Mouse (Mus musculus) forebrain, embryonic 14.5 days (tissue): ENCODE results near the gene Myo9b. TPM values are rescaled to one million over a fixed set of nuclear protein-coding genes. Genes with fewer than 3 reads are reported as not detected.
"Not testable (repeated sequence)": the region's sequence is repeated elsewhere in the genome, so short reads cannot be mapped to it uniquely, and the experiment has no call there.

ENCODE experiments used
- ATAC-seq: fragments of 200-750 bp; cut with Nextera tagmentation; 2 replicates; pipeline ENCODE4 v1.8.0; 2017; ENCODE audit warnings: mild to moderate bottlenecking, moderate library complexity
- DNase-seq: peaks from one replicate; pipeline ENCODE4 v3.0.0-alpha.2; 2015; ENCODE audit warnings: low spot score
- H3K27ac ChIP-seq: fragments of 300-500 bp; sonication (generic); 2 replicates; pipeline ENCODE4 v1.5.1; 2014; ENCODE audit warnings: low read depth, mild to moderate bottlenecking, control low read depth, low read length, moderate library complexity
- H3K27me3 ChIP-seq: fragments of 300-500 bp; sonication (generic); replicated peaks from 2 replicates; pipeline ENCODE4 v1.6.1; 2014; ENCODE audit warnings: low read length, control low read depth, mixed read lengths; ENCODE audit not compliant: control insufficient read depth, insufficient read depth
- H3K36me3 ChIP-seq: fragments of 300-500 bp; sonication (generic); 2 replicates; pipeline ENCODE4 v1.6.1; 2014; ENCODE audit warnings: low read length, control low read depth; ENCODE audit not compliant: control insufficient read depth, insufficient read depth
- H3K4me1 ChIP-seq: fragments of 300-500 bp; sonication (generic); 2 replicates; pipeline ENCODE4 v1.6.1; 2014; ENCODE audit warnings: antibody characterized with exemption, low read length, control low read depth; ENCODE audit not compliant: control insufficient read depth, insufficient read depth
- H3K4me2 ChIP-seq: fragments of 300-500 bp; sonication (generic); 2 replicates; pipeline ENCODE4 v1.6.1; 2014; ENCODE audit warnings: mild to moderate bottlenecking, control low read depth, low read length
- H3K4me3 ChIP-seq: fragments of 300-500 bp; sonication (generic); 2 replicates; pipeline ENCODE4 v1.5.1; 2014; ENCODE audit warnings: low read depth, low read length, control low read depth
- H3K9ac ChIP-seq: fragments of 300-500 bp; sonication (generic); 2 replicates; pipeline ENCODE4 v1.6.1; 2014; ENCODE audit warnings: mild to moderate bottlenecking, low read length, control low read depth, moderate library complexity
- H3K9me3 ChIP-seq: fragments of 300-500 bp; sonication (generic); replicated peaks from 2 replicates; pipeline ENCODE4 v1.6.1; 2016; ENCODE audit warnings: low read length, control low read depth, mixed read lengths; ENCODE audit not compliant: control insufficient read depth
- WGBS: fragments of 180-500 bp; shearing (Covaris S2); extraction: QIAGEN DNeasy Blood & Tissue Kit; methylation state at CpG from one replicate; pipeline ENCODE4 v1.1.7; 2014; 5-methylcytosine and 5-hydroxymethylcytosine counted together
- polyA plus RNA-seq: library from polyadenylated mRNA; unstranded; fragments of >200 nt; fragmentation: Nextera tagmentation; extraction: Ambion mirVana; gene quantifications from 2 replicates; pipeline ENCODE4 v1.2.1, GENCODE M21; 2014

Gene Myo9b
- polyA plus RNA-seq, 1 experiment from 2014 or later = 11.8 TPM

GRCm38 (mm10) chr8:71271630-71272029 is 884 bp upstream of the Myo9b start:
- no peaks in the 10 kb centered on the region for H3K27me3 ChIP-seq
- DNase-seq (no peak), ATAC-seq (peak; percentile 4)
- peak overlapping the region; percentile 55 for H3K4me2 ChIP-seq
- no peaks in the 10 kb centered on the region for H3K9me3 ChIP-seq
- WGBS = 23% methylated on average over 5 of the region's 5 CpGs
- peak overlapping the region; percentile 78 for H3K4me3 ChIP-seq
- H3K36me3 ChIP-seq = no peaks in the 10 kb centered on the region
- peak overlapping the region; percentile 15; the same call in 1 of the 2 replicates for H3K27ac ChIP-seq
- H3K9ac ChIP-seq = peak overlapping the region; percentile 64
- H3K4me1 ChIP-seq = peaks cover 10% of the 10 kb centered on the region

GRCm38 (mm10) chr8:71273151-71273510 is 617 bp downstream of the Myo9b start:
- Histone ChIP-seq H3K4me3 (peak overlapping the region; percentile 78), H3K27ac (peak overlapping the region; percentile 63), H3K9me3 (no peaks in the 10 kb centered on the region), H3K4me2 (peak overlapping the region; percentile 80), H3K9ac (peak overlapping the region; percentile 77), H3K27me3 (no peaks in the 10 kb centered on the region), H3K36me3 (no peaks in the 10 kb centered on the region), H3K4me1 (peaks cover 10% of the 10 kb centered on the region)
- no peak for ATAC-seq
- peak; percentile 6 for DNase-seq
- under 1% methylated on average over 14 of the region's 14 CpGs for WGBS

GRCm38 (mm10) chr8:71274478-71274877 is 2.0 kb downstream of the Myo9b start:
- Histone ChIP-seq H3K9ac (no peak overlapping the region), H3K36me3 (no peaks in the 10 kb centered on the region), H3K4me3 (no peak overlapping the region), H3K4me1 (peaks cover 10% of the 10 kb centered on the region), H3K27me3 (no peaks in the 10 kb centered on the region), H3K4me2 (no peak overlapping the region), H3K27ac (no peak overlapping the region), H3K9me3 (no peaks in the 10 kb centered on the region)
- ATAC-seq = no peak
- DNase-seq = no peak

GRCm38 (mm10) chr8:71276166-71276565 is 3.7 kb downstream of the Myo9b start:
- H3K27me3 ChIP-seq = no peaks in the 10 kb centered on the region
- H3K9ac ChIP-seq = no peak overlapping the region
- DNase-seq (no peak), ATAC-seq (no peak)
- WGBS = 84% methylated on average over 3 of the region's 3 CpGs
- H3K9me3 ChIP-seq = no peaks in the 10 kb centered on the region
- no peak overlapping the region for H3K4me2 ChIP-seq
- H3K4me1 ChIP-seq = peaks cover 10% of the 10 kb centered on the region
- no peak overlapping the region for H3K4me3 ChIP-seq
- H3K27ac ChIP-seq = no peak overlapping the region
- no peaks in the 10 kb centered on the region for H3K36me3 ChIP-seq

GRCm38 (mm10) chr8:71279409-71279808 is 6.9 kb downstream of the Myo9b start:
- not testable (repeated sequence) for H3K27ac ChIP-seq, ATAC-seq
- WGBS = 93% methylated on average over 1 of the region's 1 CpGs

GRCm38 (mm10) chr8:71281731-71282130 is 9.2 kb downstream of the Myo9b start:
- not testable (repeated sequence) for DNase-seq, H3K4me1 ChIP-seq, H3K27ac ChIP-seq, ATAC-seq, H3K9ac ChIP-seq, H3K27me3 ChIP-seq, H3K9me3 ChIP-seq, H3K4me2 ChIP-seq, H3K4me3 ChIP-seq, H3K36me3 ChIP-seq
- 82% methylated on average over 1 of the region's 1 CpGs for WGBS

More at GRCm38 (mm10) chr8:71279409-71279808, 6.9 kb downstream of the Myo9b start:
- H3K9me3 ChIP-seq, H3K4me3 ChIP-seq, H3K4me1 ChIP-seq, H3K4me2 ChIP-seq, H3K36me3 ChIP-seq, H3K27me3 ChIP-seq, DNase-seq, H3K9ac ChIP-seq: not testable (repeated sequence)

GRCm38 (mm10) chr8:71282621-71283020 is 10.1 kb downstream of the Myo9b start:
- no peak overlapping the region for H3K4me2 ChIP-seq
- WGBS = 78% methylated on average over 5 of the region's 5 CpGs

GRCm38 (mm10) chr8:71286223-71286622 is 13.7 kb downstream of the Myo9b start:
- H3K4me1 ChIP-seq, ATAC-seq, DNase-seq, H3K27ac ChIP-seq, H3K4me3 ChIP-seq, H3K4me2 ChIP-seq, H3K9ac ChIP-seq, H3K9me3 ChIP-seq, H3K27me3 ChIP-seq: not testable (repeated sequence)
- H3K36me3 ChIP-seq = peaks cover 17% of the 10 kb centered on the region
- WGBS = 88% methylated on average over 2 of the region's 2 CpGs

More at GRCm38 (mm10) chr8:71282621-71283020, 10.1 kb downstream of the Myo9b start:
- Histone ChIP-seq H3K27me3 (no peaks in the 10 kb centered on the region), H3K36me3 (no peaks in the 10 kb centered on the region), H3K9ac (no peak overlapping the region), H3K4me3 (no peak overlapping the region), H3K27ac (no peak overlapping the region), H3K4me1 (no peaks in the 10 kb centered on the region), H3K9me3 (no peaks in the 10 kb centered on the region)
- DNase-seq (no peak), ATAC-seq (no peak)

- Histone ChIP-seq H3K36me3 (peaks cover 23% of the 10 kb centered on the region), H3K4me3 (no peak overlapping the region), H3K9me3 (no peaks in the 10 kb centered on the region), H3K27me3 (no peaks in the 10 kb centered on the region), H3K4me2 (no peak overlapping the region), H3K27ac (no peak overlapping the region), H3K4me1 (no peaks in the 10 kb centered on the region), H3K9ac (no peak overlapping the region)
- DNase-seq (no peak), ATAC-seq (no peak)
- WGBS = 61% methylated on average over 3 of the region's 3 CpGs
These were observed 16.0 kb downstream of the Myo9b start for GRCm38 (mm10) chr8:71288441-71288949.
